In the genomic region with DNA sequence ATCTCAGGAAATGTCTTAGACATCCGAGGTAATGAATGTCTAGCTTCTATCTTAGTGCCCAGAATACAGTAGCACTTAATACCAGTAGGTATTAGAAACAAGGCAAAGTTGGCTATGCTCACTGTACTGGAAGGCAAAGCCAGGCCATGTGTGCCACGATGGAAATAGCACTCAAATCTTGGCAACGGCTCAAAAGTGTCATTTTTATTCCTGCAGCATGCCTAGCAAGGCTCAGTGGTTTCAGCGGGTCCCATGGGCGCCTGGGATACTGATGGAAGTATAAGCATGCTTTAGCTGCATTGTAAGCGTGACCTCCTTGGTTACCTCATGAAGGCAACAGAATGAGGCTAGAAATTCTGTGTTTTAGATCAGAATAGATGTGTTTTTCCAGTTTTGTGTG, we compare ENCODE assay signal across 19 mouse cellular contexts. TPM values are rescaled to one million over a fixed set of nuclear protein-coding genes. Genes with fewer than 3 reads are reported as not detected.
DNase-seq lines count a peak whose midpoint lies in the region; ATAC-seq and TF ChIP-seq lines count a peak whose summit lies in the region.
"Had no signal": no experiment of that assay in that cellular context is flagged by ENCODE, and none has a peak within 500 bp of the region (broad histone marks: within the 10 kb centered on the region; RNA-seq: fewer than 3 reads in every experiment).

No protein-coding gene starts in this region.

- H3K9me3 ChIP-seq in embryonic facial prominence, embryonic 14.5 days (ENCODE audit: control insufficient read depth, low read length): no peaks in the 10 kb centered on the region
- no peaks in the 10 kb centered on the region for H3K9me3 ChIP-seq in embryonic facial prominence, embryonic 10.5 days
- no peaks in the 10 kb centered on the region for H3K9me3 ChIP-seq in hindbrain, postnatal 0 days (ENCODE audit: low read length)
- H3K9me3 ChIP-seq in hindbrain, embryonic 16.5 days (ENCODE audit: control insufficient read depth, low read length): no peaks in the 10 kb centered on the region
- H3K9me3 ChIP-seq: limb, embryonic 10.5 days; liver, embryonic 12.5 days had no signal

- H3K27me3 ChIP-seq in embryonic facial prominence, embryonic 14.5 days (replicated peaks; ENCODE audit: control insufficient read depth, insufficient read depth, low read length): no peaks in the 10 kb centered on the region
- H3K27me3 ChIP-seq in embryonic facial prominence, embryonic 10.5 days (replicated peaks; ENCODE audit: low read depth, poor library complexity, severe bottlenecking): no peaks in the 10 kb centered on the region
- no peaks in the 10 kb centered on the region for H3K27me3 ChIP-seq in hindbrain, postnatal 0 days (ENCODE audit: insufficient read depth, low read length)
- H3K27me3 ChIP-seq in hindbrain, embryonic 16.5 days (replicated peaks; ENCODE audit: control insufficient read depth, insufficient read depth, low read length): no peaks in the 10 kb centered on the region
- H3K27me3 ChIP-seq: liver, embryonic 12.5 days had no signal

- H3K4me1 ChIP-seq in embryonic facial prominence, embryonic 14.5 days (ENCODE audit: control insufficient read depth, insufficient read depth, low read length): no peaks in the 10 kb centered on the region
- peaks cover 4% of the 10 kb centered on the region; the same call in 1 of the 2 replicates for H3K4me1 ChIP-seq in embryonic facial prominence, embryonic 10.5 days
- H3K4me1 ChIP-seq in hindbrain, postnatal 0 days (ENCODE audit: insufficient read depth, low read length): no peaks in the 10 kb centered on the region
- no peaks in the 10 kb centered on the region for H3K4me1 ChIP-seq in hindbrain, embryonic 16.5 days (ENCODE audit: control insufficient read depth, insufficient read depth, low read depth, low read length)
- H3K4me1 ChIP-seq: limb, embryonic 10.5 days; liver, embryonic 12.5 days had no signal

- no peak overlapping the region for H3K27ac ChIP-seq in embryonic facial prominence, embryonic 14.5 days (replicated peaks; ENCODE audit: low read depth, low read length)
- no peak overlapping the region for H3K27ac ChIP-seq in embryonic facial prominence, embryonic 10.5 days (replicated peaks)
- no peak overlapping the region for H3K27ac ChIP-seq in hindbrain, postnatal 0 days
- no peak overlapping the region for H3K27ac ChIP-seq in hindbrain, embryonic 16.5 days (ENCODE audit: low read depth, low read length)
- H3K27ac ChIP-seq: limb, embryonic 10.5 days; liver, embryonic 12.5 days had no signal

- DNase-seq in embryonic facial prominence, embryonic 14.5 days (ENCODE audit: low spot score): peak; percentile 2
- no peak for DNase-seq in embryonic facial prominence, embryonic 10.5 days (ENCODE audit: low spot score)
- DNase-seq in hindbrain, postnatal 0 days (ENCODE audit: low spot score): peak; percentile 58
- peak; percentile 71 for DNase-seq in brain, adult 2 months (ENCODE audit: low read depth, low spot score)
- peak; percentile 17 to 61 for DNase-seq in cerebellum, postnatal 25 days
- DNase-seq in B cell, adult 2 months: no peak
- DNase-seq: forebrain, postnatal 0 days; gastrocnemius, postnatal 36 days; kidney, adult 9 months; layer of hippocampus, postnatal 36 days had no signal

- no peaks in the 10 kb centered on the region for H3K36me3 ChIP-seq in embryonic facial prominence, embryonic 14.5 days (ENCODE audit: control insufficient read depth, insufficient read depth, low read length)
- H3K36me3 ChIP-seq in embryonic facial prominence, embryonic 10.5 days (replicated peaks): no peaks in the 10 kb centered on the region
- no peaks in the 10 kb centered on the region for H3K36me3 ChIP-seq in hindbrain, postnatal 0 days (ENCODE audit: insufficient read depth, low read length)
- no peaks in the 10 kb centered on the region for H3K36me3 ChIP-seq in hindbrain, embryonic 16.5 days (ENCODE audit: control insufficient read depth, insufficient read depth, low read length)
- H3K36me3 ChIP-seq: limb, embryonic 10.5 days; liver, embryonic 12.5 days had no signal

- no peak overlapping the region for H3K9ac ChIP-seq in embryonic facial prominence, embryonic 14.5 days (ENCODE audit: low read depth, low read length)
- no peak overlapping the region for H3K9ac ChIP-seq in hindbrain, postnatal 0 days (replicated peaks; ENCODE audit: low read length)
- no peak overlapping the region for H3K9ac ChIP-seq in hindbrain, embryonic 16.5 days (ENCODE audit: low read depth, low read length)
- H3K9ac ChIP-seq: forebrain, postnatal 0 days; liver, embryonic 12.5 days had no signal

- no peak overlapping the region for H3K4me3 ChIP-seq in embryonic facial prominence, embryonic 14.5 days (ENCODE audit: low read depth, low read length)
- no peak overlapping the region for H3K4me3 ChIP-seq in embryonic facial prominence, embryonic 10.5 days
- H3K4me3 ChIP-seq in hindbrain, postnatal 0 days (ENCODE audit: low read length): no peak overlapping the region
- no peak overlapping the region for H3K4me3 ChIP-seq in hindbrain, embryonic 16.5 days (ENCODE audit: low read length)
- H3K4me3 ChIP-seq: erythroblast, embryonic 14.5 days; limb, embryonic 10.5 days; liver, embryonic 12.5 days had no signal

- ATAC-seq in embryonic facial prominence, embryonic 14.5 days (ENCODE audit: low read depth): no peak
- no peak for ATAC-seq in hindbrain, postnatal 0 days
- ATAC-seq in hindbrain, embryonic 16.5 days: no peak
- no peak for ATAC-seq in granulocyte monocyte progenitor cell, adult 5-6 weeks (replicated peaks; ENCODE audit: poor library complexity, severe bottlenecking)
- ATAC-seq: forebrain, postnatal 0 days; inflammation-experienced regulatory T-cells, adult 6 months; liver, embryonic 12.5 days; lung, postnatal 0 days had no signal

- 59% methylated on average over 6 of the region's 6 CpGs for WGBS in embryonic facial prominence, embryonic 14.5 days
- WGBS in embryonic facial prominence, embryonic 10.5 days: 74% methylated on average over 6 of the region's 6 CpGs
- WGBS in hindbrain, postnatal 0 days: 60% methylated on average over 6 of the region's 6 CpGs
- 57% methylated on average over 6 of the region's 6 CpGs for WGBS in hindbrain, embryonic 16.5 days

- no peak for TF ChIP-seq CTCF in hindbrain, postnatal 0 days (IDR thresholded peaks at IDR 0.05; ENCODE audit: low read depth)

- H3K4me2 ChIP-seq in embryonic facial prominence, embryonic 14.5 days (ENCODE audit: low read depth, low read length): no peak overlapping the region
- H3K4me2 ChIP-seq in hindbrain, postnatal 0 days (ENCODE audit: low read depth, low read length): no peak overlapping the region
- H3K4me2 ChIP-seq in hindbrain, embryonic 16.5 days (ENCODE audit: low read length): no peak overlapping the region
- H3K4me2 ChIP-seq: liver, embryonic 12.5 days had no signal

RNA-seq across cellular contexts. Expression of a gene that starts 2.6 kb away (rescaled TPM):
- 11.1 and 11.3 TPM in 2 replicates for polyA plus RNA-seq in embryonic facial prominence, embryonic 14.5 days (2014; fragmentation: Nextera tagmentation; extraction: Ambion mirVana)
- polyA plus RNA-seq in embryonic facial prominence, embryonic 10.5 days (2016; fragmentation: Nextera tagmentation; extraction: Ambion mirVana): 24.9 and 25.6 TPM in 2 replicates
- 13.2 and 17.9 TPM in 2 replicates for total RNA-seq in hindbrain, postnatal 0 days (2014; rRNA removed)
- 22.3 and 22.9 TPM in 2 replicates for polyA plus RNA-seq in hindbrain, postnatal 0 days (2015; fragmentation: Nextera tagmentation; extraction: Ambion mirVana)
- 29.3 and 30.1 TPM in 2 replicates for polyA plus RNA-seq in hindbrain, embryonic 16.5 days (2015; fragmentation: Nextera tagmentation; extraction: Ambion mirVana)
- total RNA-seq in granulocyte monocyte progenitor cell, adult 5-6 weeks (2014; fragmentation: Nextera tagmentation): 7.6 and 9.1 TPM in 2 replicates
- 8.7 and 11.4 TPM in 2 replicates for total RNA-seq in granulocyte monocyte progenitor cell, adult 5-6 weeks (2017)

RNA-seq across cellular contexts. Expression of a gene that starts 32.8 kb away (rescaled TPM):
- not detected in 2 replicates for polyA plus RNA-seq in embryonic facial prominence, embryonic 14.5 days (2014; fragmentation: Nextera tagmentation; extraction: Ambion mirVana)
- not detected in 2 replicates for polyA plus RNA-seq in embryonic facial prominence, embryonic 10.5 days (2016; fragmentation: Nextera tagmentation; extraction: Ambion mirVana)
- not detected in 2 replicates for total RNA-seq in hindbrain, postnatal 0 days (2014; rRNA removed)
- 0.13 TPM in 1 of 2 replicates, not detected in the other for polyA plus RNA-seq in hindbrain, postnatal 0 days (2015; fragmentation: Nextera tagmentation; extraction: Ambion mirVana)
- 0.06 TPM in 1 of 2 replicates, not detected in the other for polyA plus RNA-seq in hindbrain, embryonic 16.5 days (2015; fragmentation: Nextera tagmentation; extraction: Ambion mirVana)
- not detected in 2 replicates for total RNA-seq in granulocyte monocyte progenitor cell, adult 5-6 weeks (2014; fragmentation: Nextera tagmentation)
- not detected in 2 replicates for total RNA-seq in granulocyte monocyte progenitor cell, adult 5-6 weeks (2017)
- total RNA-seq: adrenal gland, adult 18-20 months; forebrain, postnatal 0 days; gastrocnemius, postnatal 36 days; layer of hippocampus, postnatal 36 days had no signal
- polyA plus RNA-seq: erythroblast, embryonic 14.5 days; forebrain, postnatal 0 days; inflammation-experienced regulatory T-cells, adult 6 months; limb, embryonic 10.5 days; lung, postnatal 0 days; spleen, adult 2 months had no signal

Comparison
In these comparisons a context has a peak if more than half of its experiments do, and no peak if none do; other contexts are left out.
1. DNase-seq: peak in embryonic facial prominence, embryonic 14.5 days (single experiment), hindbrain, postnatal 0 days (single experiment), brain, adult 2 months (single experiment) and cerebellum, postnatal 25 days (2 of 2); none in embryonic facial prominence, embryonic 10.5 days (single experiment) and B cell, adult 2 months (0 of 2).